Mouse (Mus musculus) forebrain, embryonic 16.5 days (tissue): Measurements from ENCODE around the gene Ppp2r5d. TPM values are rescaled to one million over a fixed set of nuclear protein-coding genes. Genes with fewer than 3 reads are reported as not detected.

Source experiments
- ATAC-seq: fragments of 200-750 bp; cut with Nextera tagmentation; 2 replicates; pipeline ENCODE4 v1.8.0; 2017; ENCODE audit warnings: mild to moderate bottlenecking, moderate library complexity
- H3K27ac ChIP-seq: fragments of 300-500 bp; sonication (generic); 2 replicates; pipeline ENCODE4 v1.5.1; 2014; ENCODE audit warnings: low read length, control low read depth
- H3K27me3 ChIP-seq: fragments of 300-500 bp; sonication (generic); replicated peaks from 2 replicates; pipeline ENCODE4 v1.6.1; 2014; ENCODE audit warnings: low read length; ENCODE audit not compliant: control insufficient read depth, insufficient read depth
- H3K36me3 ChIP-seq: fragments of 300-500 bp; sonication (generic); 2 replicates; pipeline ENCODE4 v1.6.1; 2014; ENCODE audit not compliant: control insufficient read depth, insufficient read depth
- H3K4me1 ChIP-seq: fragments of 300-500 bp; sonication (generic); replicated peaks from 2 replicates; pipeline ENCODE4 v1.6.1; 2014; ENCODE audit warnings: low read length; ENCODE audit not compliant: control insufficient read depth, insufficient read depth
- H3K4me2 ChIP-seq: fragments of 300-500 bp; sonication (generic); 2 replicates; pipeline ENCODE4 v1.6.1; 2014; ENCODE audit warnings: mild to moderate bottlenecking, low read length, control low read depth
- H3K4me3 ChIP-seq: fragments of 300-500 bp; sonication (generic); replicated peaks from 2 replicates; pipeline ENCODE4 v1.5.1; 2014; ENCODE audit warnings: mild to moderate bottlenecking, low read length, control low read depth
- H3K9ac ChIP-seq: fragments of 300-500 bp; sonication (generic); replicated peaks from 2 replicates; pipeline ENCODE4 v1.6.1; 2014; ENCODE audit warnings: low read depth, low read length, control low read depth
- H3K9me3 ChIP-seq: fragments of 300-500 bp; sonication (generic); 2 replicates; pipeline ENCODE4 v1.6.1; 2016; ENCODE audit warnings: low read length; ENCODE audit not compliant: control insufficient read depth
- WGBS: fragments of 180-500 bp; shearing (Covaris S2); extraction: QIAGEN DNeasy Blood & Tissue Kit; methylation state at CpG from one replicate; pipeline ENCODE4 v1.1.7; 2014; 5-methylcytosine and 5-hydroxymethylcytosine counted together
- polyA plus RNA-seq: library from polyadenylated mRNA; unstranded; fragments of >200 nt; fragmentation: Nextera tagmentation; extraction: Ambion mirVana; gene quantifications from 2 replicates; pipeline ENCODE4 v1.2.1, GENCODE M21; 2015

Ppp2r5d gene
- polyA plus RNA-seq, 1 experiment from 2014 or later: 96.6 TPM

DNA sequence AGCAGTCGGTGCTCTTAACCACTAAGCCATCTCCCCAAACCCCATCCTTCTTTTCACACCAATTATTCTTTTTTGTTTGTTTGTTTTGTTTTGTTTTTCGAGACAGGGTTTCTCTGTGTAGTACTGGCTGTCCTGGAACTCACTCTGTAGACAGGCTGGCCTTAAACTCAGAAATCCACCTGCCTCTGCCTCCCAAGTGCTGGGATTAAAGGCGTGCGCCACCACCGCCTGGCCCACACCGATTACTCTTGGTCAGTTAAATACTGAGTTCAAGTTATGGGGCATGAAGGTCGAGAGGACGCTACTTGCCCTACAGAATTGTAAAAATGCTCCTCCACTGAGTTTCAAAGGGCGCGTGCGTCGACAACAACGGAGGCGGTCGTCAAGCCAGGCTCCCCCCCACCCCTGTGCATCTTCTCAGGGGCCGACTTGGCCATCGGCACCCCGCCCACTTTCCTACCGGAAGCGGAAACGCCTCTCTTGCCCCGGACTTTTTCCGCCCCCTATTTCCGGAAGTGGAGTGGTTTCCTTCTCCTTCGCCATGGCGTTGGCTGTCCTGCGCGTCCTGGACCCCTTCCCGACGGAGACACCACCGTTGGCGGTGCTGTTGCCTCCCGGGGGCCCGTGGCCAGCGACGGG lies 6.2 kb upstream of the Ppp2r5d start, which contains the start of gene Pex6:
Pex6 (plus strand) TSS at position 505 of the 639 bp plus-strand sequence.
- peak; percentile 95 for ATAC-seq
- 8% methylated on average over 36 of the region's 36 CpGs for WGBS
- H3K4me3 ChIP-seq: peak within 1 kb of the TSS; percentile 98
- H3K27ac ChIP-seq: peak within 1 kb of the TSS; percentile 73
- peaks cover 13% of the 10 kb centered on the region for H3K4me1 ChIP-seq
- H3K9me3 ChIP-seq: no peaks in the 10 kb centered on the region
- no peaks in the 10 kb centered on the region for H3K27me3 ChIP-seq
- peak within 1 kb of the TSS; percentile 98 for H3K4me2 ChIP-seq
- H3K9ac ChIP-seq: peak within 1 kb of the TSS; percentile 82
- peaks cover 11% of the 10 kb centered on the region for H3K36me3 ChIP-seq

DNA sequence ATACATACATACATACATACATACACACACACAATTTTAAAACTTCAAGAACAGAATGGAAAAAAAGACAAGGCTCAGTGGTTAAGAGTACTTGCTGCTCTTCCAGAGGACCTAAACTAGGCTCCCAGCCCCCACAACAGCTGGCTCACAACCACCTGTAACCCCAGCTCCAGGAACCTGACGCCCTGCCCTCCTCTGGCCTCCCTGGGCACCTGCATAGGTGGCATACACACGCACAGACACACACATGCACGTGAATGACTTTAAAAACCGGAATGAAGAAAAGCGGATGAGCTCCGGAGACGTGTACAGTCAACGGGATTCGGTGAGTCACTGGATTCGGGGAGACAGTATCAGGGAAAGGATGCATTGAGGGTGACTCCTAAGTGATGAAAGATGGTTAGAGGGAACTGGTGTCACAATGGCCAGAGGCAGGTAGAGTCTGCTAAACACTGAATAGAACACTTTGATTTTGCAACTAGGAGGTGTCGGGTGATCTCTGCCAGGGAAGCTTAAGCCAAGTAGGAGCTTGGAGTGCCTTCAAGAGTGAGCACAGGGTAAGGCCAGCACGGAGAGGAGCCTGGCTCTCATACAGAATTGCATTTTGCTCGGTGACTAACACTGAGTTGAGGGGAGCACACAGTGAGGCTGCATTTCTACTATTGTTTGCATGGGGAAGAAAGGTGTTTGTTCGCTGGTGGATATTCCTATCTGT lies 1.6 kb upstream of the Ppp2r5d start:
- Histone ChIP-seq H3K4me1 (peaks cover 24% of the 10 kb centered on the region), H3K27ac (no peak overlapping the region), H3K9ac (no peak overlapping the region), H3K27me3 (no peaks in the 10 kb centered on the region), H3K4me2 (no peak overlapping the region), H3K9me3 (no peaks in the 10 kb centered on the region), H3K36me3 (no peaks in the 10 kb centered on the region), H3K4me3 (no peak overlapping the region)
- WGBS: 93% methylated on average over 14 of the region's 14 CpGs
- ATAC-seq: no peak

DNA sequence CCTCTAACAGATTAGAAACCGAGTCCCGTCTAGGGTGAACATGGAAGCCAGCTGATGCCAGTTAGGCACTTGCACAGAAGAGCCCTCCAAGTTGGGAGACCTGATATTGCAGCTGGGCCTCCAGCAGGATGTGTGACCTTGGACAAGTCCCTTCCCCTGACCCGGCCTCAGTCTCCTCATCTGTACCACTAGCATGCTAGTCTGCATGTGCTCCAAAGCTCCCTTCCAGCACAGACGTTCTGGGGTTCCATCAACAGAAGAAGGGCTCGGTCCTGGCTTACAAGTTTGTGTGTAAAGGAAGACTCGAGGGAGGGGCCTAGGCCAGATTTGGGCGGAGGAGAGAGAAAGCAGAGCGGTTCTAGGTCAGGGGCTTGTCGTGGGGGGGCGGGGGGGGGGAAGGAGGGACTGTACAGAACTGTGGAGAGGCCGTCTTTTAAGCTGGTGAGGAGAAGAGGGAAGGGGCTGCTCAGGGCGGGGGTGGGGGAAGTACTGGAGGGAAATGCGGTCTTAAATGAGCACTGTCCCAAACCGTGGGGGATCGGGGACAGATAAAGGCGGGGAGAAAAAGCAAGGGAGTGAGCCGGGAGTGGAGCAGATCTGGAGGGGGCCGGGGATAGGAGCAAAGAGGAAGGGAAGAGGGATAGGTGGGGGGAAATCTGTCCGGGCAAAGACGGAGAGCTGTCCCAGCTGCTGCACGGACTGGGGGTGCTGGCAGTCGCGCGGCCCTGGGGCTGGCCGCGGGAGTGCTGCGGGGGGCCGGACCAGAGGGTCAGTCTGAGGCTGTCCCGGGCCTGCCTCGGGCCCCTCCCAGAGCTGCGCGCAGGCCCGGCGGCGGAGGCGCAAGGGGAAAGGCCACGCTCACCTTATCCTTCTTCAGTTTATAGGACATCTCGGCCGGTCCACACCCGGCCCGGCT lies 682 bp downstream of the Ppp2r5d start:
- peak overlapping the region; percentile 74 for H3K4me2 ChIP-seq
- H3K36me3 ChIP-seq: no peaks in the 10 kb centered on the region
- ATAC-seq: peak; percentile 60
- H3K4me1 ChIP-seq: peaks cover 29% of the 10 kb centered on the region
- no peaks in the 10 kb centered on the region for H3K9me3 ChIP-seq
- H3K9ac ChIP-seq: peak overlapping the region; percentile 95
- WGBS: 5% methylated on average over 37 of the region's 41 CpGs
- no peaks in the 10 kb centered on the region for H3K27me3 ChIP-seq
- H3K4me3 ChIP-seq: peak overlapping the region; percentile 92
- H3K27ac ChIP-seq: peak overlapping the region; percentile 88

DNA sequence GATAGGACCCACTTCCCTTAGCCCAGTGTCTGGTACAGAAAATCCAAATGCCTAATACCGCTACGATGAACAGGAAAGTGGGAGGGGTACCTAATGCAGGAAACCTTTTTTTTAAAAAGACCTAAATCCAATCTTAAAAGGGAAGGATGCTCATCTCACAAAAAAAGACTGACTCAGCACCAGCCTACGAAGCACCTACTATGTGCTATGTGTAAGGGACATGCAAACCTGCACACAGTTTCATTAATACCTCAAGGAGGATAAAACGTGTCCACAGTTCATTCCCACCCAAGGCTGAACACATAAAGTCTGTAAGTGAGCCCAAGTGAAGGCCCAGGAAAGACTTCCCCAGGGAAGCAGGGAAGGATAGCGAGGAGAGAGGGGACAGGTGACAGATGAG lies 2.4 kb downstream of the Ppp2r5d start:
- H3K27me3 ChIP-seq: no peaks in the 10 kb centered on the region
- 87% methylated on average over 5 of the region's 5 CpGs for WGBS
- H3K4me1 ChIP-seq: peaks cover 29% of the 10 kb centered on the region
- no peak overlapping the region for H3K27ac ChIP-seq
- no peak overlapping the region for H3K4me2 ChIP-seq
- H3K9me3 ChIP-seq: no peaks in the 10 kb centered on the region
- H3K36me3 ChIP-seq: peaks cover 2% of the 10 kb centered on the region; the same call in 1 of the 2 replicates
- H3K4me3 ChIP-seq: no peak overlapping the region; the same call in 1 of the 2 replicates
- ATAC-seq: no peak
- peak overlapping the region; percentile 35; the same call in 1 of the 2 replicates for H3K9ac ChIP-seq

DNA sequence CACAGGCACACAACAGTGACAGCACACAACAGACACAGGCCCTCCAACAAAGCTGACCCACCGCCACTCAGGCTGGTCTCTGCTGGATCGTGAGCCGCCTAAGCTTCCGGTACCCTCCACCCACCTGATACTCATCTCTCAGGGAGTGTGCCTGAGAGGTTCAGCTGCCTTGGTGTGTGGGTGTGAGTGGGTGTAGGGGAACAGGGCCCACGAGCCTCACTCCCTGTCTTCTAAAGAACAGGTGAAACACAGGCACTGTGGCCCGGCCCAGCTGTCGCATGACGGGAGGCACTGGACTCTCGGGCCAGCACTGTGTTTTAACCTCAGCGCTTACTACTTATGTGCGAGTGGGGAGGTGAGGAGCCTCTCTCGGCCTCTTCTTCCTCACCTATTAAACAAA lies 2.8 kb downstream of the Ppp2r5d start:
- H3K9ac ChIP-seq: no peak overlapping the region
- no peaks in the 10 kb centered on the region for H3K27me3 ChIP-seq
- H3K36me3 ChIP-seq: peaks cover 2% of the 10 kb centered on the region; the same call in 1 of the 2 replicates
- H3K9me3 ChIP-seq: no peaks in the 10 kb centered on the region
- no peak for ATAC-seq
- no peak overlapping the region for H3K4me2 ChIP-seq
- H3K4me3 ChIP-seq: no peak overlapping the region
- peaks cover 29% of the 10 kb centered on the region for H3K4me1 ChIP-seq
- no peak overlapping the region for H3K27ac ChIP-seq
- WGBS: 82% methylated on average over 12 of the region's 12 CpGs

DNA sequence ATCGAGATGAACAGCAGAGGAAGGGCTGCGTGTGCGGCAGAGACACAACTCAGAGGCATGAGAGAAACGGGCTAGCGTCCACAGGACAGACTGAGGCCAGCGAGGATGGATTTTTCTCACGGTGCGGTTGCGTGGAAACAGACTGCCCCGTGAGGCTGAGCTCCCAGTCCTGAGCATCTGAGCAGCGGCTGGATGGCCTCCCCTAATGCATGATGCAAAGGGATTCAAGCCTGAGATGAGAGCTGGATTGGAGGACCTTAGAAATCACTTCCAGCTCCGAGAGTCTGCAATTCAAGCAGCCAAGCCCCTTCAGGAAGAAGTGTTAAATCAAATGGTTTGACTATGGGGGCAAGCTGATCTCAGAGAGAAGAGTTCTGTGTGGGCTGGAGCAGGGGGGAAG lies 3.4 kb downstream of the Ppp2r5d start:
- Histone ChIP-seq H3K9me3 (no peaks in the 10 kb centered on the region), H3K4me2 (no peak overlapping the region), H3K27me3 (no peaks in the 10 kb centered on the region), H3K36me3 (peaks cover 2% of the 10 kb centered on the region; the same call in 1 of the 2 replicates), H3K4me3 (no peak overlapping the region), H3K9ac (no peak overlapping the region), H3K27ac (no peak overlapping the region), H3K4me1 (peaks cover 29% of the 10 kb centered on the region)
- 75% methylated on average over 12 of the region's 12 CpGs for WGBS
- ATAC-seq: no peak

DNA sequence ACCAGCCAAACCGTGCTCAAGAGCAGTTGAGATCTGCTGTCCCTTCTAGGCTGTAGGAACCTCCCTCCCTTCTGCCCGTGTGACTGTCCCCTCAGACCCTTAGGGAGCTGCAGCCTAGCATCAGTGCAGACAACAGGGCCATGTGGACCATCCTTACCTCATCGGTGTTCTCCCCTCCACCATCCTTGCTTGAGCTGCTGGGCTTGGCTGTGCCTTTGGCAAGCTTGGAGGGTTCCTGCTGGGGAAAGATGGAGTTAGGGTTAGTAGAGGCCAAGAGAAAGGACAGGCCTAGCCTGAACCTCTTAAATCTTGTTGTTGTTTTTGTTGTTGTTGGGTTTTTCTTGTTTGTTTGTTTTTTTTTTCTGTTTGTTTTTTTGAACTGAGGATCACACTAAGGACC lies 5.0 kb downstream of the Ppp2r5d start:
- no peak overlapping the region for H3K27ac ChIP-seq
- H3K27me3 ChIP-seq: no peaks in the 10 kb centered on the region
- H3K9ac ChIP-seq: no peak overlapping the region
- no peak overlapping the region for H3K4me2 ChIP-seq
- peaks cover 2% of the 10 kb centered on the region; the same call in 1 of the 2 replicates for H3K36me3 ChIP-seq
- WGBS: 95% methylated on average over 3 of the region's 3 CpGs
- no peak for ATAC-seq
- H3K4me3 ChIP-seq: no peak overlapping the region
- H3K9me3 ChIP-seq: no peaks in the 10 kb centered on the region
- peaks cover 29% of the 10 kb centered on the region for H3K4me1 ChIP-seq

DNA sequence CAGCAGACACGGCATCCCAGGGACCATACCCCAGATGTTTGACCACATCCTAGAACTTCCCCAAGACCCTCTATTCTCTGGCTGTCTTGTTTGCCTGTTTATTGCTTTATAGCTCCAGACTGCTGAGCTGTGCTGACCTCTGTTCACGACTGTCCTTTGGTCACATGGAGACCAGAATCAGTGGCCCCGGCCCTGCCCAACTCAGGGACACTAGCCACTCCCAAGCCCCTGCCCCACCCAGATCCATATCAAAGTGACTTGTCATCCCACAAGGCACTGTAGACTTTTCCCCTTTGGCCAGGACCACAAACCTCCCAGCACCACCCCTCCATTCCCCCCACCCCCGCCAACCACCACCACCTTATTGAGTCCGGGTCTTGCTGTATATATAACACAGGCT lies 5.7 kb downstream of the Ppp2r5d start:
- H3K4me1 ChIP-seq: peaks cover 29% of the 10 kb centered on the region
- 90% methylated on average over 5 of the region's 5 CpGs for WGBS
- H3K4me3 ChIP-seq: no peak overlapping the region
- H3K36me3 ChIP-seq: peaks cover 2% of the 10 kb centered on the region; the same call in 1 of the 2 replicates
- H3K4me2 ChIP-seq: no peak overlapping the region
- no peaks in the 10 kb centered on the region for H3K27me3 ChIP-seq
- no peak overlapping the region for H3K27ac ChIP-seq
- H3K9me3 ChIP-seq: no peaks in the 10 kb centered on the region
- no peak overlapping the region for H3K9ac ChIP-seq
- no peak for ATAC-seq

DNA sequence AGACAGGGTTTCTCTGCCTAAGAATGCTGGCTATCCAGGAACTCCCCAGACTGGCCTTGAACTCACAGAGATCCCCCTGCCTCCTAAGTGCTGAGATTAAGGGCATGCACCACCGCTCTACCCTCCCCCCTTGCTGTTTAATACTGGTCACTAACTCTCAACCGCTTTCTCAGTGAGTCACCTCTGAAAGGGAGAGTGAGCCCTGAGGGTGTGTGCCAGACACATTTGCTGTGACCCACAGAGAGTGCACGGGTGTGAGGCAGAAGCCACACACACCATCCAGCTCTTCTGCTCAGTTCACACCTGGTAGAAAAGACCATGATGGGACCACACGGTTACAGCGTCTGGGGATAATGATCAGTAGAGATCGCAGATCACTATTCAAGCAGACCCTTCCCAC lies 6.4 kb downstream of the Ppp2r5d start:
- Histone ChIP-seq H3K4me2 (no peak overlapping the region), H3K36me3 (peaks cover 2% of the 10 kb centered on the region; the same call in 1 of the 2 replicates), H3K9me3 (no peaks in the 10 kb centered on the region), H3K9ac (no peak overlapping the region), H3K27me3 (no peaks in the 10 kb centered on the region), H3K27ac (no peak overlapping the region), H3K4me1 (peaks cover 22% of the 10 kb centered on the region), H3K4me3 (no peak overlapping the region)
- no peak for ATAC-seq
- WGBS: 89% methylated on average over 6 of the region's 6 CpGs
